Mouse (Mus musculus): ENCODE measurements at regions not wholly inside any gene's neighbourhood (a gene's known extent, or its start where the extent isn't known, plus 50 kb on each side); places are given as distances from the start of the nearest gene placed in this dataset.
A peak's percentile ranks its signal among the peaks of the same experiment; 100 is the strongest.

DNA sequence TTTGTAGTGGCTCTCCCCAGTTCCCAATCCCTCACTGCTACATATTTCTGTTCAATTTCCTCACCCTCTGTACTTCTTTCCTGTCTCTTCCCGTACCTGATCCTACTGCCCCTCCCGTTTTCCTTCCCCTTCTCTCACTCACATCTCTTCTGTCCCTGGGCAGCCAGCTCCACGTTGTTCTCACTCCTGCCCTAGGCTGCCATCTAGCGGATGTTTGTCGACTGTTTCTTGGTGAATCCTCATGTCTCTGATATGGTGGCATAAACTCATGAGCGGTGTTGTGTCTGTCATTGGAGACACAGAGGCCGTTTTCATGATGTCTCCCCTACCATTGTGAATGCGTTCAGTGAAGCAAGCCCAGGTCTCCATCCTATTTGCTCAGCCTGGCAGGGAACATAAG, 97.9 kb downstream of the Ddx11 start:
- Histone ChIP-seq H3K27me3 (ENCODE audit: control insufficient read depth, insufficient read depth, low read length) (no peaks in the 10 kb centered on the region), H3K36me3 (ENCODE audit: control insufficient read depth, insufficient read depth, low read length) (no peaks in the 10 kb centered on the region), H3K27ac (ENCODE audit: control insufficient read depth, insufficient read depth, low read depth, low read length) (no peak overlapping the region; the same call in 1 of the 2 replicates), H3K4me1 (ENCODE audit: control insufficient read depth, insufficient read depth, low read length) (peaks cover 7% of the 10 kb centered on the region), H3K4me3 (ENCODE audit: control insufficient read depth, low read depth, low read length) (no peak overlapping the region)
- TF ChIP-seq POLR2A (IDR thresholded peaks at IDR 0.05; ENCODE audit: control insufficient read depth, low read depth, low read length) (no peak), CTCF (IDR thresholded peaks at IDR 0.05; ENCODE audit: control insufficient read depth, insufficient read depth, insufficient replicate concordance, low read depth, low read length) (peak; percentile 63; the same call in 1 of the 2 replicates)

DNA sequence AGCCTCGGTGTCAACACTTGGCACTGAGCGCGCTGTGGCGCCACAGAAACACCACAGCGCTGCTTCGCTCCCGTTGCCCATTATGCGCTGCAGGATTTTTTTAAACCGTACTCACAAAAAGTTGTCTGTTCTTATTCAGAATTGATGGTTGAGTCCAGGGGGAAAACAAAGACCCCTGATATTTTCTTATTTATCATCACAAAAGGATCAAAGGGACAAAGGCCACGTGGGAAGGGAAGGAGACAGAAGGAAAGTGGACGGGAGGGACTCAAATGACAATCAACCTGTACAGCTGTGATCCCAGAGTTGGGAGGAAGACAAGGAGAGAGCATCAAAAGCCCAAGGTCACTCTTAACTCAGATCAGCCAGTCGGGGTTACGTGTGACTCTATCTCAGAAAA, 100.4 kb downstream of the Ddx11 start:
- peak overlapping the region; percentile 68 for H3K27ac ChIP-seq (ENCODE audit: control insufficient read depth, insufficient read depth, low read depth, low read length)
- peaks cover 7% of the 10 kb centered on the region for H3K4me1 ChIP-seq (ENCODE audit: control insufficient read depth, insufficient read depth, low read length)
- TF ChIP-seq POLR2A (IDR thresholded peaks at IDR 0.05; ENCODE audit: control insufficient read depth, low read depth, low read length) (no peak), CTCF (IDR thresholded peaks at IDR 0.05; ENCODE audit: control insufficient read depth, insufficient read depth, insufficient replicate concordance, low read depth, low read length) (no peak)
- H3K27me3 ChIP-seq (ENCODE audit: control insufficient read depth, insufficient read depth, low read length): no peaks in the 10 kb centered on the region
- H3K36me3 ChIP-seq (ENCODE audit: control insufficient read depth, insufficient read depth, low read length): no peaks in the 10 kb centered on the region
- no peak overlapping the region for H3K4me3 ChIP-seq (ENCODE audit: control insufficient read depth, low read depth, low read length)

DNA sequence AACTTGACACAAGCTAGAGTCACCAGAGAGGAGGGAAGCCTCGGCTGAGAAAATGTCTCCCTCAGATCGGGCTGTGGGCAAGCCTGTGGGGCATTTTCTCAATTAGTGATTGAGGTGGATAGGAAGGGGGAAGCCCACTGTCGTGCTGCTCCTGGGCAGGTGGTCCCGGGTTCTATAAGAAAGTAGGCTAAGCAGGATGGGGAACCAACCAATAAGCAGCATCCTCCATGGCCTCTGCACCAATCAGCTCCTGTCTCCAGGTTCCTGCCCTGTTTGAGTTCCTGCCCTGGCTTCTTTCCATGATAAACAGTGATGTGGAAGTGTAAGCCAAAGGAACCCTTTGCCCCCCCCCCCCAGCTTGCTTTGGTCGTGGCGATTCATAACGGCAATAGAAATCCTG, 100.9 kb downstream of the Ddx11 start:
- H3K4me3 ChIP-seq (ENCODE audit: control insufficient read depth, low read depth, low read length): peak overlapping the region; percentile 12
- H3K27ac ChIP-seq (ENCODE audit: control insufficient read depth, insufficient read depth, low read depth, low read length): peak overlapping the region; percentile 17
- H3K27me3 ChIP-seq (ENCODE audit: control insufficient read depth, insufficient read depth, low read length): no peaks in the 10 kb centered on the region

DNA sequence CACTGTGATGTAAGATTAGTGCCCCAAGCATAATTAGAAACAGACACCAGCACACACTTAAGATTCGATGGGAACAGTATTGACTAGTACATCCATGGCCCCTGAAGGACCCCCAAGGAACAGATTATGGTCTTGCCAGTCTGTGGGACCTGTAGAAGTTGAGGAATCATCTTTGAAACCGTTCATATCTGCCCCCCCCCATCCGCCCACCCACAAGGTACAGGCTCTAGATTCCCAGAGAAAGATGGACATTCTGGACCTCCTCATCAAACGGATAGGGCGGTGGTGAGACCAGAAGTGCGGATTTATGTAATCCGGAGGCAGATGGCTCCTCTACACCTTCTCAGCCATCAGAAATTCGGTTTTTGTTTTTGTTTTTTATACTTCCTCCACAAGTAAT, 109.1 kb downstream of the Ddx11 start:
- H3K36me3 ChIP-seq (ENCODE audit: control insufficient read depth, insufficient read depth, low read length): no peaks in the 10 kb centered on the region
- H3K27ac ChIP-seq (ENCODE audit: control insufficient read depth, insufficient read depth, low read depth, low read length): no peak overlapping the region
- H3K4me3 ChIP-seq (ENCODE audit: control insufficient read depth, low read depth, low read length): no peak overlapping the region
- no peaks in the 10 kb centered on the region for H3K27me3 ChIP-seq (ENCODE audit: control insufficient read depth, insufficient read depth, low read length)
- TF ChIP-seq POLR2A (IDR thresholded peaks at IDR 0.05; ENCODE audit: control insufficient read depth, low read depth, low read length): no peak
- TF ChIP-seq CTCF (IDR thresholded peaks at IDR 0.05; ENCODE audit: control insufficient read depth, insufficient read depth, insufficient replicate concordance, low read depth, low read length): no peak
- H3K4me1 ChIP-seq (ENCODE audit: control insufficient read depth, insufficient read depth, low read length): peaks cover 7% of the 10 kb centered on the region

More for the DNA sequence above, 100.9 kb downstream of the Ddx11 start:
- Histone ChIP-seq H3K36me3 (ENCODE audit: control insufficient read depth, insufficient read depth, low read length) (no peaks in the 10 kb centered on the region), H3K4me1 (ENCODE audit: control insufficient read depth, insufficient read depth, low read length) (peaks cover 7% of the 10 kb centered on the region)
- TF ChIP-seq POLR2A (IDR thresholded peaks at IDR 0.05; ENCODE audit: control insufficient read depth, low read depth, low read length): no peak
- TF ChIP-seq CTCF (IDR thresholded peaks at IDR 0.05; ENCODE audit: control insufficient read depth, insufficient read depth, insufficient replicate concordance, low read depth, low read length): no peak

DNA sequence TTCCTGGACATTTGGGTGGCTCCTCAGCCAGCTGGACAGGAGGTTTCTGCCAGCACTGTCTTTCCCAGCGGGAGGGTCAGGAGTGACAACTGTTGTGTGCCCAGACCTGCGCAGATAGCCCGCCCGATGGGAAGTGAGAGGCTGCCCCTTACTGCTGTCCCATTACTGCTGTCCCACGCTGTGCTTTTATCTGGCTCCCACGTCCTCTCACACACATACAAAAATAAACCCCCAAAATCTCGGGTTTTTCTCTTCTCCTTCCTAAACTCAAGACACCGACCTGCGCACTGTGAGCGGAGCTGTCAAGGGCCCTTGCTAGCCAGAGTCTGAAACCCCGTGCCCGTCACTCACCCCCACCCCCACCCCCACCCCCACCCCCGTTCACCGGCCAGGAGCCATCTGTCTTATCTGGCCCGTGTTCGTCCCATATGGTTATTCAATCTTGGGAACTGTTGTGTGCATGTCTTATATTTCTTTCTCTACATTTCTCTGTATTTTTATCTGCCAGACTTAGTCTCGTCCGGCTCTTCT, 109.6 kb downstream of the Ddx11 start:
- no peak for TF ChIP-seq CTCF (IDR thresholded peaks at IDR 0.05; ENCODE audit: control insufficient read depth, insufficient read depth, insufficient replicate concordance, low read depth, low read length)
- TF ChIP-seq POLR2A (IDR thresholded peaks at IDR 0.05; ENCODE audit: control insufficient read depth, low read depth, low read length): no peak; the same call in 1 of the 2 replicates
- no peaks in the 10 kb centered on the region for H3K27me3 ChIP-seq (ENCODE audit: control insufficient read depth, insufficient read depth, low read length)
- no peak overlapping the region for H3K27ac ChIP-seq (ENCODE audit: control insufficient read depth, insufficient read depth, low read depth, low read length)
- H3K4me1 ChIP-seq (ENCODE audit: control insufficient read depth, insufficient read depth, low read length): peaks cover 7% of the 10 kb centered on the region
- no peak overlapping the region for H3K4me3 ChIP-seq (ENCODE audit: control insufficient read depth, low read depth, low read length)
- no peaks in the 10 kb centered on the region for H3K36me3 ChIP-seq (ENCODE audit: control insufficient read depth, insufficient read depth, low read length)

DNA sequence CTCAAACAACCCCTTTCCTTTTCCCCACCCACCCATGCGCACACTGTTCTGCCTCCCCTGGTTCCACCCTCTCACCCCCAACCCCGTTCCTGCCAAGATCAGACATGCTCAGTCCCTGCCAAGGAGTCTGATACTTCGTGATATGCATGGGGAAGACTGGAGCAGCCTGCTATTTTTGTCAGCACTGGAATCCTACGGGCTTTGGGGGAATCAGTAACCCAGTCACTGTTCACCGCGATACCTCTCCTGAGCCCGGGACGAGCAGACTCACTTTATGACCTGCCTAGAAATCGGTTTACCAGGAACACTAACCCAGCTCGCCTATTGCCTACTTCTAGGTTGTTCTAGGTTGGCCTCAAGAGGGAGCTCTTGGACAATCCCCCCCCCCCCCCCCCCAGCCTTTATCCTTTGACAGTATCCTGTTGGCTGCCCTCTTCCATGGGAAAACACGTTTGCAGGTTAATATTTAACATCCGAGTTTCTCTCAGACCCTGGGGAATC, 110.2 kb downstream of the Ddx11 start:
- Histone ChIP-seq H3K36me3 (ENCODE audit: control insufficient read depth, insufficient read depth, low read length) (no peaks in the 10 kb centered on the region), H3K4me3 (ENCODE audit: control insufficient read depth, low read depth, low read length) (no peak overlapping the region), H3K27me3 (ENCODE audit: control insufficient read depth, insufficient read depth, low read length) (no peaks in the 10 kb centered on the region), H3K27ac (ENCODE audit: control insufficient read depth, insufficient read depth, low read depth, low read length) (no peak overlapping the region), H3K4me1 (ENCODE audit: control insufficient read depth, insufficient read depth, low read length) (peaks cover 7% of the 10 kb centered on the region)
- no peak for TF ChIP-seq POLR2A (IDR thresholded peaks at IDR 0.05; ENCODE audit: control insufficient read depth, low read depth, low read length)
- 0 out of 2 replicates have a peak, but pooled peaks have one; percentile 4 for TF ChIP-seq CTCF (IDR thresholded peaks at IDR 0.05; ENCODE audit: control insufficient read depth, insufficient read depth, insufficient replicate concordance, low read depth, low read length)

DNA sequence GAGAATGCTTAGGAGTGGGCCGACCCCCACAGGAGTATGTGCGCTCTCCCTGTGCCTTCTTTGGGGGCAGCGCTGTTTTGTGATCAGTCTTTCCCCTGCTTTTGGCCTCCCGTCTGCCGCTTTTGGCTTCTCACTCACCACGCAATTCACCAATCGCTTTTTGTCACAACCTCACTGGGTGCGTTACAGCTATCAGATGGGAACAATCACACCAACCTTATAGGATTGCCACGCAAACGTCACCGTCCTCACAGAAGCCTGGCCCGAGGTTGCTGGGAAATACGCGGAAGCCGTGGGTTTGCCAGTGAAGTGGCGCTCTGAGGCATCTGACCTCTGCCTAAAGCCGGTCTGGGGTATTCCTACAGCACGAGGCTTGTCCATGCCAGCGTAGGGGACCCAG, 111.1 kb downstream of the Ddx11 start:
- Histone ChIP-seq H3K27ac (ENCODE audit: control insufficient read depth, insufficient read depth, low read depth, low read length) (no peak overlapping the region), H3K4me1 (ENCODE audit: control insufficient read depth, insufficient read depth, low read length) (peaks cover 7% of the 10 kb centered on the region), H3K4me3 (ENCODE audit: control insufficient read depth, low read depth, low read length) (no peak overlapping the region), H3K36me3 (ENCODE audit: control insufficient read depth, insufficient read depth, low read length) (no peaks in the 10 kb centered on the region), H3K27me3 (ENCODE audit: control insufficient read depth, insufficient read depth, low read length) (no peaks in the 10 kb centered on the region)
- TF ChIP-seq POLR2A (IDR thresholded peaks at IDR 0.05; ENCODE audit: control insufficient read depth, low read depth, low read length): no peak

Measured in testis, adult 2 months (tissue).